Mouse (Mus musculus): ENCODE measurements around the gene Aak1. TPM values are rescaled to one million over a fixed set of nuclear protein-coding genes. Genes with fewer than 3 reads are reported as not detected.

Gene Aak1
- polyA plus RNA-seq, 1 experiment: 17.8 TPM

GRCm38 (mm10) chr6:86963987-86964685 is 114.8 kb downstream of the Aak1 start:
- no peak for DNase-seq (ENCODE audit: low read depth)

GRCm38 (mm10) chr6:86967166-86967565 is 117.8 kb downstream of the Aak1 start:
- no peak for DNase-seq (ENCODE audit: low read depth)

- DNase-seq (ENCODE audit: low read depth): peak; percentile 50
Observed at GRCm38 (mm10) chr6:86973956-86974355, 124.6 kb downstream of the Aak1 start.

- DNase-seq (ENCODE audit: low read depth): no peak
Observed at GRCm38 (mm10) chr6:86978156-86978908, 129.0 kb downstream of the Aak1 start.

GRCm38 (mm10) chr6:86978909-86979265 is 129.6 kb downstream of the Aak1 start:
- DNase-seq (ENCODE audit: low read depth): no peak

- DNase-seq (ENCODE audit: low read depth): no peak
Observed at GRCm38 (mm10) chr6:86981206-86981605, 131.9 kb downstream of the Aak1 start.

GRCm38 (mm10) chr6:86985314-86986106 is 136.2 kb downstream of the Aak1 start:
- DNase-seq (ENCODE audit: low read depth): no peak

GRCm38 (mm10) chr6:86989576-86989975 is 140.3 kb downstream of the Aak1 start:
- DNase-seq (ENCODE audit: low read depth): no peak

GRCm38 (mm10) chr6:86991041-86991440 is 141.7 kb downstream of the Aak1 start:
- no peak for DNase-seq (ENCODE audit: low read depth)

GRCm38 (mm10) chr6:86992349-86992748 is 143.0 kb downstream of the Aak1 start:
- no peak for DNase-seq (ENCODE audit: low read depth)

- DNase-seq (ENCODE audit: low read depth): no peak
Observed at GRCm38 (mm10) chr6:86994254-86994653, 144.9 kb downstream of the Aak1 start.

- DNase-seq (ENCODE audit: low read depth): no peak
Observed at GRCm38 (mm10) chr6:86996629-86997307, 147.5 kb downstream of the Aak1 start.

GRCm38 (mm10) chr6:86997360-86997759 is 148.0 kb downstream of the Aak1 start:
- no peak for DNase-seq (ENCODE audit: low read depth)

- DNase-seq (ENCODE audit: low read depth): no peak
Observed at GRCm38 (mm10) chr6:87001995-87002394, 152.7 kb downstream of the Aak1 start.

- no peak for DNase-seq (ENCODE audit: low read depth)
Observed at GRCm38 (mm10) chr6:87002521-87003055, 153.3 kb downstream of the Aak1 start.

GRCm38 (mm10) chr6:87004099-87004498 is 154.8 kb downstream of the Aak1 start:
- no peak for DNase-seq (ENCODE audit: low read depth)

- no peak for DNase-seq (ENCODE audit: low read depth)
Observed at GRCm38 (mm10) chr6:87005577-87005976, 156.3 kb downstream of the Aak1 start.

GRCm38 (mm10) chr6:87008887-87009286 is 159.6 kb downstream of the Aak1 start, which contains the start of gene Nfu1:
Gene Nfu1, plus strand, starts transcription at chr6:87009236.
- no peak for DNase-seq (ENCODE audit: low read depth)

- DNase-seq (ENCODE audit: low read depth): peak; percentile 37
Observed at GRCm38 (mm10) chr6:87009692-87010328, 160.5 kb downstream of the Aak1 start.

GRCm38 (mm10) chr6:87016916-87017315 is 167.6 kb downstream of the Aak1 start:
- no peak for DNase-seq (ENCODE audit: low read depth)

- no peak for DNase-seq (ENCODE audit: low read depth)
Observed at GRCm38 (mm10) chr6:87018874-87019273, 169.6 kb downstream of the Aak1 start.

Measured in gonadal fat pad, adult 2 months (tissue).